Mouse (Mus musculus): Measurements from ENCODE around the gene G530012D18Rik. TPM values are rescaled to one million over a fixed set of nuclear protein-coding genes. Genes with fewer than 3 reads are reported as not detected.
"Not testable (repeated sequence)": the region's sequence is repeated elsewhere in the genome, so short reads cannot be mapped to it uniquely, and the experiment has no call there.

Gene G530012D18Rik
- polyA plus RNA-seq, 1 experiment from 2014 or later: not detected

- not testable (repeated sequence) for H3K27ac ChIP-seq (replicated peaks; ENCODE audit: low read depth, low read length); H3K4me3 ChIP-seq (ENCODE audit: low read depth, low read length); H3K9me3 ChIP-seq (ENCODE audit: control insufficient read depth, low read length); H3K36me3 ChIP-seq (ENCODE audit: control insufficient read depth, insufficient read depth, low read length); H3K9ac ChIP-seq (ENCODE audit: low read depth, low read length); H3K27me3 ChIP-seq (replicated peaks; ENCODE audit: control insufficient read depth, insufficient read depth, low read length); ATAC-seq (ENCODE audit: low read depth); H3K4me2 ChIP-seq (ENCODE audit: low read depth, low read length); H3K4me1 ChIP-seq (ENCODE audit: control insufficient read depth, insufficient read depth, low read length); DNase-seq (ENCODE audit: low spot score)
- 63% methylated on average over 4 of the region's 4 CpGs for WGBS
Measured at GRCm38 (mm10) chr1:85600794-85601193, 25.3 kb downstream of the G530012D18Rik start.

GRCm38 (mm10) chr1:85604341-85604740 is 28.9 kb downstream of the G530012D18Rik start:
- not testable (repeated sequence) for DNase-seq (ENCODE audit: low spot score); H3K4me2 ChIP-seq (ENCODE audit: low read depth, low read length); H3K4me3 ChIP-seq (ENCODE audit: low read depth, low read length); H3K4me1 ChIP-seq (ENCODE audit: control insufficient read depth, insufficient read depth, low read length); ATAC-seq (ENCODE audit: low read depth); H3K9ac ChIP-seq (ENCODE audit: low read depth, low read length); H3K27ac ChIP-seq (replicated peaks; ENCODE audit: low read depth, low read length); H3K27me3 ChIP-seq (replicated peaks; ENCODE audit: control insufficient read depth, insufficient read depth, low read length); H3K9me3 ChIP-seq (ENCODE audit: control insufficient read depth, low read length); H3K36me3 ChIP-seq (ENCODE audit: control insufficient read depth, insufficient read depth, low read length)
- no CpG with 5 or more reads among the region's 1 CpGs for WGBS

GRCm38 (mm10) chr1:85608361-85608760 is 32.9 kb downstream of the G530012D18Rik start:
- H3K27ac ChIP-seq (replicated peaks; ENCODE audit: low read depth, low read length); H3K4me3 ChIP-seq (ENCODE audit: low read depth, low read length); ATAC-seq (ENCODE audit: low read depth); H3K36me3 ChIP-seq (ENCODE audit: control insufficient read depth, insufficient read depth, low read length); DNase-seq (ENCODE audit: low spot score); H3K4me1 ChIP-seq (ENCODE audit: control insufficient read depth, insufficient read depth, low read length); H3K9me3 ChIP-seq (ENCODE audit: control insufficient read depth, low read length); H3K4me2 ChIP-seq (ENCODE audit: low read depth, low read length); H3K9ac ChIP-seq (ENCODE audit: low read depth, low read length); H3K27me3 ChIP-seq (replicated peaks; ENCODE audit: control insufficient read depth, insufficient read depth, low read length): not testable (repeated sequence)
- 83% methylated on average over 3 of the region's 4 CpGs for WGBS

- not testable (repeated sequence) for H3K4me2 ChIP-seq (ENCODE audit: low read depth, low read length); ATAC-seq (ENCODE audit: low read depth); H3K36me3 ChIP-seq (ENCODE audit: control insufficient read depth, insufficient read depth, low read length); DNase-seq (ENCODE audit: low spot score); H3K27me3 ChIP-seq (replicated peaks; ENCODE audit: control insufficient read depth, insufficient read depth, low read length); H3K27ac ChIP-seq (replicated peaks; ENCODE audit: low read depth, low read length); H3K9me3 ChIP-seq (ENCODE audit: control insufficient read depth, low read length); H3K9ac ChIP-seq (ENCODE audit: low read depth, low read length); H3K4me1 ChIP-seq (ENCODE audit: control insufficient read depth, insufficient read depth, low read length); H3K4me3 ChIP-seq (ENCODE audit: low read depth, low read length)
- no CpG with 5 or more reads among the region's 4 CpGs for WGBS
Measured at GRCm38 (mm10) chr1:85610581-85610980, 35.1 kb downstream of the G530012D18Rik start.

- not testable (repeated sequence) for DNase-seq (ENCODE audit: low spot score); H3K9ac ChIP-seq (ENCODE audit: low read depth, low read length); H3K4me2 ChIP-seq (ENCODE audit: low read depth, low read length); H3K4me3 ChIP-seq (ENCODE audit: low read depth, low read length); H3K27me3 ChIP-seq (replicated peaks; ENCODE audit: control insufficient read depth, insufficient read depth, low read length); H3K9me3 ChIP-seq (ENCODE audit: control insufficient read depth, low read length); H3K27ac ChIP-seq (replicated peaks; ENCODE audit: low read depth, low read length); H3K36me3 ChIP-seq (ENCODE audit: control insufficient read depth, insufficient read depth, low read length); H3K4me1 ChIP-seq (ENCODE audit: control insufficient read depth, insufficient read depth, low read length); ATAC-seq (ENCODE audit: low read depth)
- WGBS: 84% methylated on average over 3 of the region's 3 CpGs
Measured at GRCm38 (mm10) chr1:85615096-85615495, 39.6 kb downstream of the G530012D18Rik start.

GRCm38 (mm10) chr1:85615819-85616218 is 40.3 kb downstream of the G530012D18Rik start:
- not testable (repeated sequence) for H3K27ac ChIP-seq (replicated peaks; ENCODE audit: low read depth, low read length); H3K9me3 ChIP-seq (ENCODE audit: control insufficient read depth, low read length); H3K27me3 ChIP-seq (replicated peaks; ENCODE audit: control insufficient read depth, insufficient read depth, low read length); H3K4me2 ChIP-seq (ENCODE audit: low read depth, low read length); H3K4me3 ChIP-seq (ENCODE audit: low read depth, low read length); H3K4me1 ChIP-seq (ENCODE audit: control insufficient read depth, insufficient read depth, low read length); DNase-seq (ENCODE audit: low spot score); ATAC-seq (ENCODE audit: low read depth); H3K9ac ChIP-seq (ENCODE audit: low read depth, low read length); H3K36me3 ChIP-seq (ENCODE audit: control insufficient read depth, insufficient read depth, low read length)
- 62% methylated on average over 3 of the region's 3 CpGs for WGBS

GRCm38 (mm10) chr1:85617161-85617560 is 41.7 kb downstream of the G530012D18Rik start:
- H3K27ac ChIP-seq (replicated peaks; ENCODE audit: low read depth, low read length); ATAC-seq (ENCODE audit: low read depth); H3K9ac ChIP-seq (ENCODE audit: low read depth, low read length); H3K4me2 ChIP-seq (ENCODE audit: low read depth, low read length); H3K4me3 ChIP-seq (ENCODE audit: low read depth, low read length); H3K27me3 ChIP-seq (replicated peaks; ENCODE audit: control insufficient read depth, insufficient read depth, low read length); H3K36me3 ChIP-seq (ENCODE audit: control insufficient read depth, insufficient read depth, low read length); DNase-seq (ENCODE audit: low spot score); H3K4me1 ChIP-seq (ENCODE audit: control insufficient read depth, insufficient read depth, low read length); H3K9me3 ChIP-seq (ENCODE audit: control insufficient read depth, low read length): not testable (repeated sequence)
- 58% methylated on average over 4 of the region's 5 CpGs for WGBS

- H3K27ac ChIP-seq (replicated peaks; ENCODE audit: low read depth, low read length); DNase-seq (ENCODE audit: low spot score); H3K9ac ChIP-seq (ENCODE audit: low read depth, low read length); H3K4me2 ChIP-seq (ENCODE audit: low read depth, low read length); H3K36me3 ChIP-seq (ENCODE audit: control insufficient read depth, insufficient read depth, low read length); H3K27me3 ChIP-seq (replicated peaks; ENCODE audit: control insufficient read depth, insufficient read depth, low read length); H3K4me1 ChIP-seq (ENCODE audit: control insufficient read depth, insufficient read depth, low read length); H3K4me3 ChIP-seq (ENCODE audit: low read depth, low read length); ATAC-seq (ENCODE audit: low read depth); H3K9me3 ChIP-seq (ENCODE audit: control insufficient read depth, low read length): not testable (repeated sequence)
- 55% methylated on average over 1 of the region's 1 CpGs for WGBS
Measured at GRCm38 (mm10) chr1:85618689-85619088, 43.2 kb downstream of the G530012D18Rik start.

All from embryonic facial prominence, embryonic 14.5 days (tissue).